Mouse (Mus musculus) kidney, adult 8-10 months (tissue): ENCODE results near the gene Myf5.

Source experiments
- DNase-seq, 2 experiments: peaks; one replicate each; pipeline ENCODE4 v3.0.0; 2022

Myf5 gene

GRCm38 (mm10) chr10:107485870-107486269, at the start of gene Myf5:
TSS of gene Myf5 (minus strand) at chr10:107486134.
- no peak for DNase-seq

DNA sequence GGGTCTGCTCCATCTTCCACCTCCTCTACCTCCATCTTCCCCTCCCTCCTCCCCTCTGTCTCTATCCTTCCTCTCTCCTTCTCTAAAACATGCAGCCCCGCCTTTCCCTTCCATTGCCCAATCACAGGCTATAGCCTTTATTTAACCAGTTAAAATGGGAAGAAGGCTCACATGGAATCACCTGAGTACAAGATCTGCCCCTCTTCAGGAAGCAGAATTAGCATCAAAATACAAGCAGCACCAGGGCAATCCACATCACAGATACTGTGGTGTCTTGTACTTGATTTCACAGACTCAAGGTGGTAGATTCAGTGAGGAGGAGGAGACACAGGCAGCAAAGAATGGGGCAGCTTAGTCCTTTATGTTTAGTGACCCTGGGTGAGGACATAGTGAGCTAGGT, 42.8 kb upstream of the Myf5 start:
- DNase-seq = no peak

GRCm38 (mm10) chr10:107519216-107519615, 33.3 kb upstream of the Myf5 start:
- no peak for DNase-seq

- DNase-seq = no peak
Measured at GRCm38 (mm10) chr10:107516641-107517040, 30.7 kb upstream of the Myf5 start.

DNA sequence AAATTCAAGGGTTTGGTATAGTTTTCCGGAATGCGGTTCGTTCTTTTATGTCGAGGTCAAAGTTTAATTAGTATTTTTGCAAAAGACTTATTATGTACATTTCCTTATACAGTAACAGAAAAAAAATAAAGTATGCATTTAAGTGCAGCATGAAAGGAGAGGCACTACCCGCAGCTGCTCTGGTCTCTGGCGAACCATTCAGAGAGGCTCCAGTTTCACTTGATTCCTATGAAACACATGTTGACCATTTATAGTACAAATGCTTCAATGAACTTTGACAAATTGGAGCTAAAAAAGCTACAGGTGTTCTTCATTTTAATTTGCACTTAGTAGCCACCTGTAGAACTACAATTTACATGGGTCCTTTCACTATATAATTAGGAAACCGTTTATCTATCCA, 28.8 kb upstream of the Myf5 start:
- DNase-seq = no peak

DNA sequence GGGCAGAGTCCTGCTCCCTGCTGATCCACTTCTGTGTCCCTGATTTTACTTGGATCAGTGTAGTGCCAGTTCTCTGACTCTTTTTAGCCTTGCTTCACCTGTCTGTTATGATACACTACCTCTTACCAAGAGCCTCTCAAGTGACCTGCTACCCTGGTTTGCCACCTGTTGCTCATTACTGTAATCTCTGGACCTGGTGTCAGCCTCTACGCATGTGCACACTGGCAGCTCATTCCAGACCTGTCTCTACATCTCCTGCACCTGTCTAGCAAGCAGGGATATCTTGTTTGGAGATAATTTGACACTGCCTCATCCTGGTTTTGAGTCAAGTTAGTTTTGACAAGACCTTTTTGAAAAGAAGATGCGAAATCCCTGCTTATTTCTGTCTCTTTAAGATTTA, 20.5 kb upstream of the Myf5 start:
- no peak for DNase-seq

GRCm38 (mm10) chr10:107503430-107503829, 17.5 kb upstream of the Myf5 start:
- no peak for DNase-seq

DNA sequence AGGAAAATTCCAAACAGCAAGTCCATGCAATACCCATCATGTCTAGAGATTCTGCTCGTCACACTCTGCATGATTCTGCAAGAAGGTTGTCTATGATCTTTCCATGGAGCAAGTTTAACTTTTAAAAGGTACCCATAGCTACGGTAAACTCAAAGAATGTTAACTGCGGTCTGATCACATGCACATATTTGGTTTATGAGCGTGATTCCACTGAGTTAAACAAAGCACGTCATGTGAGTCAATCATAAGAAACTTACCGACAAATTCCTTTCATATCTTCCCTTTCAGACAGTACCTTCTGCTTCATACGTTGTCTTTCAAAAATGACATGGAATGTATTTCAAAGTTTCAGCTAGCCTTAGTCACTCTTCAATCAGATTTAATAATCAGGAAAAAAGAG, 16.3 kb upstream of the Myf5 start:
- no peak for DNase-seq

DNA sequence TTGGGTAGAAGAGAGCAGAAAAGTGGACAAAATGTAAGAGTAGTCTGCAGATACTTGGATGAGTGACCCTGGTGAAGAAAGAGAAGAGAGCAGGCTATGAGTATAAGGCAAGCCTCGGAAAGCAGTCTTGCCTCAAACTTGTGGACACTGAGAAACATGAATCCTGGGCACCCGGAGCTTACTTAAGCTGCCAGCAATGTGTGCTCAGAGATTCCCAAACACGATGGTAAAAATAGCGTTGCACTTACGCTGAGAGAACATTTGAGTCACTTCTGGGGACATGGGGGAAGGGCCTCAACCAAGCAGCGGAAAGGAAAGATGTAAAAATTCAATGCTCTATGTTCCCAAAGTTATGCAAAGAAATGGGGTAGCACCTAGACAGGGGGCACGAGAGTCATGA, 13.7 kb upstream of the Myf5 start:
- no peak for DNase-seq

- DNase-seq = no peak
Measured at GRCm38 (mm10) chr10:107496402-107496801, 10.5 kb upstream of the Myf5 start.

GRCm38 (mm10) chr10:107494568-107494967, 8.6 kb upstream of the Myf5 start, which contains the start of gene Myf6:
TSS of gene Myf6 (minus strand) at chr10:107494737.
- DNase-seq = no peak

GRCm38 (mm10) chr10:107493580-107494474, 7.9 kb upstream of the Myf5 start:
- DNase-seq = no peak

DNA sequence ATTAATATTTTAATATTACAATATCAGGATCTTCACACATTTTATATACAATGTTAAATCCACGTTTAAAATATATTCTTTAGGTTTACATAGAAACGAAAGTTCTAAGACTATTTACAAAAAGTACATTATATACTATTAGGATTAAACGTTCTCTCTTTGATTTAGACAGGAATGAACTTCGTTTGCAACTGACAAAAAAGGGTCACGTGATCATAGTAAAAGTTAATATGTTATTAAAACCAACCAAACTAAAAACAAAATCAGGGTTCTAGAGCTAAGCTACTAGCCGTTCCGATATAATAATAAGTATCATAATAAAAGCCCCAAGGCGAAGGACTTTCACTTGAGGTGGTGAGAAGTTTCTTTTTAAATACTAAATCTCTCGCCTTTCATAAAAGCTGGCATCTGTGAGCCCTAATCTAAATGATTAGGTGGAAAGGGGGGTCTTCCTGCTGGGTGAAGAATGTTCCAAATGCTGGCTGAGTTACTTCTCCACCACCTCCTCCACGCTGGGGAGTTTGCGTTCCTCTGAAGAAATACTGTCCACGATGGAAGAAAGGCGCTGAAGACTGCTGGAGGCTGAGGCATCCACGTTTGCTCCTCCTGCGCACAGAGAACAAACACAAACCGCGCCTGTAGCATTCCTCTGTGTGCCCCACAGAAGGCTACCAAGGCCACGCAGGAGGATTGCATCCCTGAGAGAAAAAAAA, 7.1 kb upstream of the Myf5 start:
- DNase-seq = no peak

DNA sequence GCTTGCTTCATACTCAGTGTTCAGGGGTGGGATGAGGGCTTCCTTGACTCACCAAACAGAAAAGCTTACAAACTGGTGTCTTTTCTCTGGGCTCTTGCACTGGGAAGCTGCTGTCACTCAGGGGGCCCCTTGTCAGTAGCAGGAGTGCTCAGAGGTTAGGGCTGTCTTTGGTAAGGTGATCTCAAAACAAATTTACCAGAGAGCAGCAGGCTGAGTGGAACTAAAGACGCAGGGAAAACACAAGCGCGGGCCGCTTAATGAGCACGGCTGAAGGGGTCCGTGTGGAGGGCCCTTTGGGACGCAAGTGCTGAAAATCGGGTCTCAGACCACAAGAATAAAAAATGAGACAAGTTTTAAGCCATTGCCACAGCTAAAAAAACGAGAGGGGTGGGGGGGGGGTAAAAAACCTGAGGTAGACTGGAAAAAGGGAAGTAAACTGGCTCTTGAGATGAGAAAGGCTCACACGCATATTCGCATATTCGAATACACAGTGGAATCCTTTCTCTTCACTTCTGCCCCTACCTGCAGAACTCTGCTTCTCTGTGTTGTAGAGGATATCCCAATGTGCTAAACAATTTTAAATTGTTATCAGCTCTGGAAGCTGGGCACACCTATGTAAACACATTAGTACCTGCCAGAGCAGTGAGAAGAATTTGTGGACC, 2.9 kb upstream of the Myf5 start:
- no peak for DNase-seq

GRCm38 (mm10) chr10:107486770-107487169, 836 bp upstream of the Myf5 start:
- no peak for DNase-seq

DNA sequence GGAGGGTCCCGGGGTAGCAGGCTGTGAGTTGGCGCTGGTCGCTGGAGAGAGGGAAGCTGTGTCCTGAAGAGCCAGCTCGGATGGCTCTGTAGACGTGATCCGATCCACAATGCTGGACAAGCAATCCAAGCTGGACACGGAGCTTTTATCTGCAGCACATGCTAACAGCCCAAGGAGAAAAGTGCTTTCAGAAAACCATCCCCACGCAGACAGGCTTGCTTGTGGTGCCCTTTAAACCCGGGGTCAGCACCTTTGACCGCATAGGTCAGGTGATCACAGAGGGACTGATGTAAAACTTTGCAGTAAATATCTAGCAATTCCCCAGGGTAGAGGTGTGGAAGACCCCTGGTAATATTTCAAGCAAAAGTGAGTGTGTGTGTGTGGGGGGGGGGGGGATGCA, 1.9 kb downstream of the Myf5 start:
- no peak for DNase-seq

DNA sequence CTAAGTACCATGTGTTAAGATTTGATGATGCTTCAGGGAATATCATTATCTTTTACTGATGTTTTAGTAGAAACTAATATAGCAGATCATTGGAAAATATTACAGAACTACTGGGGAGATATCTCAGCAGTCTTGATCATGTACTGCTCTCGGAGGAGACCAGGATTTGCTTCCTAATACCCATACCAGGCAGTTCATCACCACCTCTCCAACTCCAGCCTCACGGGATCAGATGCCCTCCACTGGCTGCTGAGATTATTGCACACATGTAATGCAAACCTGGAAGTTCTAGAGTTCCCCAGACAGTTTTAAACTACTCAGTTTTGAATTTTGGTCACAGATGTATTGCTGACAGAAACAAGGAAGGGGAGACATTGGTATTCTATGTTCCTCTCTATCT, 12.4 kb downstream of the Myf5 start:
- no peak for DNase-seq

- DNase-seq = no peak
Measured at GRCm38 (mm10) chr10:107471712-107472111, 14.2 kb downstream of the Myf5 start.

DNA sequence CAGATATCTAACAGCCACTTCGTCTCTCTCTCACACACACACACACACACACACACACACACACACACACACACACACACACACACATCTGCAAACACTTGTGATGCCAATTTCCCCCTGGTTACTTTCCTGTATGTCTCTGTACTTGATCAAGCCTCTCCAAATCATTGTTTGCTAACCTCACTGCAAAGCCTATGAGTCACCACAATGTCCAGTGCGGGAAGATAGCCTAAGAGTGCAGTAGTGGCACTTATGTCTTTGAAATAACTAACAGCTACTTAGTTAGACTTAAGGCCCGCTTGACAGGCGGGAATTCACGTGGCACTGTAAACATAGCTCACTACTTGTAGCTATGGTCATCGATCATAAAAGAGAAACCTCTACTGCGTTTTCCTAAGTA, 18.1 kb downstream of the Myf5 start:
- DNase-seq = no peak

DNA sequence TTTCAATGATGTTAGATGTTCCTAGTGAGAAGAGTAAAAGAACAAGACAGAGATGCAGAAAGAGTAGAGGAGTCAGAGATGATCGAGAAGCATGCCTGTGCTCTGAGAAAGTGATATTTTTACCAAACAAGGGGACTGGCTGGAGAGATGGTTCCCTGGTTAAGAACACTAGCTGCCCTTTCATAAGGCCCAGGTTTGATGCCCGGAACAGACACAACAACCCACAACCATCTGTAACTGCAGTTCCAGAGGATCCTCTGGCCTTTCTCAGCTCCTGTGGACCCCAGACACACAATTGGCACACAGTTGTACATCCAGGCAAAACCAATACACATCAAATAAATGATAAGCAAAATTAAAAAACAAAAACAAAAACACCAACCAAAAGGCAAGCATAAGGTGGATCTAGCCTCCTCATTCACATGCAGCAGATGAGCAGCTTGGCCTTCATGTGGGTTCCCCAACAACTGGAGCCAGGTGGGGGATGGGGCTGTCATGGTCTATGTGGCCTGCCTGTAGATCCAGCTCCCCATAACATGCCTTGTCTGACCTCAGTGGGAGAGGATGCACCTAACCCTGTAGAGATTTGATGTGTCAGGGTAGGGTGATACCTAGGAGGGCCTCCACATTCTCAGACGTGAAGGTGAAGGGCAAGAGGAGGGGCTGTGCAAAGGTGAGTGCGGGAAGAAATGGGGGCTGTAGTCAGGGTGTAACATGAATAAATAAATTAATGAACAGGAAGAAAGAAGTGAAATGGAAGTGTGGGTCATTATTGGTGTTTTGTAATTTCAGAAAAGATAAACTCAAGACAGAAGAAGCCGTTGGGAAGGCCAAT, 36.2 kb downstream of the Myf5 start:
- DNase-seq = no peak

GRCm38 (mm10) chr10:107442781-107443180, 43.2 kb downstream of the Myf5 start:
- peak in 1 of 2 experiments; percentile 17 for DNase-seq

DNA sequence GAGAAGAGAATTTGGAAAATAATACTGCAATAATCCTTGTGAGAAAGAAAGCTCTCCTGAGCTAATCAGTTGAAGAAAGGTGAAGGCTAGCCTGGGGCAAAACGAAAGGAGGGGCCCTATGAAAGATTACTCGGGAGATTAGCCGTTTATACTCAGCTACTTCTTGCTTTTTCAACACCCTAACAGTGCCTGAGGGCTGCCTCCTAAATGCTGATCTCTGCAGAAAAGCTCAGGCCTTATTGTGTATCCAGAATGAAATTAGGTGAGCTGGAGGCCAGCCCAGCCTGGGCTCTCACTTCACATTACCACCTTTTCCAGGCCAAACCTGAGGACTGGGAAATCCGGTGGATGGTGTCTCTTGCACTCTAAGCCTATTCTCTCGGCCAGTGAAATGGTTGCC, 49.0 kb downstream of the Myf5 start:
- DNase-seq = no peak
